Comparison of ENCODE assay signal across 8 mouse cellular contexts in the genomic region with DNA sequence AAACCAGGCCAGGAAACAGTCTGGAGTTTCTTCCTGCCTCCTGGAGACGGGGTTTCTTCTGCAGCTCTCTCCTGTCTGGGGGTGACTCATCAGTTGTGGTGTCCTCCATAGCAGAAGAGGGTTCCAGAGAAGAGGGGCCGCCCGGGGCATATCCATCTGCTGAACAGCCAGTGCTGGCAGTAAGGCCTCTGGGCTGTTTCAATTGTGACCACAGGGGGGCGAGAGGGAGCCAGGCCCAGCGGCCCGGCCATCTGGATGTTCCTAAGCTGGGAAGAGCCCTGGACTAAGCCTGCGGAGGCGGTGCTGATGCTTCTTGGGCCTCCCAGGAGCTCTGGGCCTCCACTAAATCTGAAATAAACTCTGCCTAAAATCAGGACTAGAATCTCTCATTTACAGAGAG. TPM values are rescaled to one million over a fixed set of nuclear protein-coding genes. Genes with fewer than 3 reads are reported as not detected.
DNase-seq lines count a peak whose midpoint lies in the region; ATAC-seq and TF ChIP-seq lines count a peak whose summit lies in the region.

No protein-coding gene starts in this region.

- H3K4me1 ChIP-seq in bone marrow, adult 2 months (ENCODE audit: control insufficient read depth, insufficient read depth, low read length): no peaks in the 10 kb centered on the region; the same call in 1 of the 2 replicates
- peaks cover 5% of the 10 kb centered on the region; the same call in 1 of the 2 replicates for H3K4me1 ChIP-seq in embryonic fibroblast, embryonic 13.5 days (ENCODE audit: control insufficient read depth, insufficient read depth, low read length)
- peaks cover 3 to 10% of the 10 kb centered on the region in 2 experiments for H3K4me1 ChIP-seq in heart, embryonic 14.5 days (ENCODE audit: control insufficient read depth in 2 of 2, insufficient read depth in 2 of 2, low read length in 2 of 2)
- H3K4me1 ChIP-seq in liver, embryonic 13.5 days (replicated peaks): peaks cover 5% of the 10 kb centered on the region; the same call in 1 of the 2 replicates
- peaks cover 11% of the 10 kb centered on the region for H3K4me1 ChIP-seq in olfactory bulb, adult 2 months (ENCODE audit: control insufficient read depth, insufficient read depth, low read length)

- no peaks in the 10 kb centered on the region for H3K9me3 ChIP-seq in heart, embryonic 14.5 days (ENCODE audit: control insufficient read depth, low read length)
- H3K9me3 ChIP-seq in liver, embryonic 13.5 days (replicated peaks): no peaks in the 10 kb centered on the region

- WGBS in bone marrow, adult 2 months: 6% methylated on average over 8 of the region's 8 CpGs
- WGBS in heart, embryonic 14.5 days: 4% methylated on average over 8 of the region's 8 CpGs
- 6% methylated on average over 8 of the region's 8 CpGs for WGBS in liver, embryonic 13.5 days (ENCODE audit: insufficient replicate concordance)
- 5% methylated on average over 8 of the region's 8 CpGs for WGBS in olfactory bulb, adult 2 months

- TF ChIP-seq POLR2A in bone marrow, adult 2 months (IDR thresholded peaks at IDR 0.05; ENCODE audit: borderline replicate concordance, control insufficient read depth, low read depth, low read length): no peak
- TF ChIP-seq POLR2A in embryonic fibroblast, embryonic 13.5 days (IDR thresholded peaks at IDR 0.05; ENCODE audit: low read depth, low read length): no peak
- TF ChIP-seq POLR2A in olfactory bulb, adult 2 months (IDR thresholded peaks at IDR 0.05; ENCODE audit: insufficient read depth, low read depth, low read length): no peak

- peak; percentile 73 for TF ChIP-seq CTCF in bone marrow, adult 2 months (IDR thresholded peaks at IDR 0.05; ENCODE audit: control insufficient read depth, insufficient read depth, low read length)
- TF ChIP-seq CTCF in embryonic fibroblast, embryonic 13.5 days (IDR thresholded peaks at IDR 0.05; ENCODE audit: borderline replicate concordance, insufficient read depth, low read length): peak; percentile 47; the same call in 1 of the 2 replicates
- TF ChIP-seq CTCF in olfactory bulb, adult 2 months (IDR thresholded peaks at IDR 0.05; ENCODE audit: insufficient read depth, low read depth, low read length): peak; percentile 95

- H3K4me2 ChIP-seq in heart, embryonic 14.5 days (ENCODE audit: low read length): no peak overlapping the region
- H3K4me2 ChIP-seq in liver, embryonic 13.5 days: no peak overlapping the region

- peak; percentile 61 for DNase-seq in CD4-positive helper T cell, adult 2 months (ENCODE audit: low read depth, low spot score)
- DNase-seq in kidney, postnatal 25 days: peak; percentile 85 to 86
- peak; percentile 53 for DNase-seq in liver, embryonic 13.5 days
- DNase-seq in testis, postnatal 14 days (ENCODE audit: low spot score): peak; percentile 73

- ATAC-seq in heart, embryonic 14.5 days (ENCODE audit: insufficient number of reproducible peaks, insufficient read depth, low FRiP score, low read depth): 0 out of 2 replicates have a peak, but pooled peaks have one; percentile 54
- 0 out of 2 replicates have a peak, but pooled peaks have one; percentile 26 for ATAC-seq in liver, embryonic 13.5 days (ENCODE audit: low read depth)

- H3K27me3 ChIP-seq in heart, embryonic 14.5 days (ENCODE audit: control insufficient read depth, insufficient read depth, low read length): no peaks in the 10 kb centered on the region
- H3K27me3 ChIP-seq in liver, embryonic 13.5 days: 0 out of 2 replicates have a peak, but pooled peaks cover 6% of the 10 kb centered on the region

- no peak overlapping the region for H3K27ac ChIP-seq in bone marrow, adult 2 months (ENCODE audit: control insufficient read depth, insufficient read depth, low read depth, low read length, poor library complexity)
- H3K27ac ChIP-seq in embryonic fibroblast, embryonic 13.5 days (ENCODE audit: insufficient read depth, low read length): no peak overlapping the region
- H3K27ac ChIP-seq in heart, embryonic 14.5 days (replicated peaks in 1 of 2; ENCODE audit: control insufficient read depth in 1 of 2, insufficient read depth in 1 of 2, low read depth in 2 of 2, low read length in 2 of 2): no peak overlapping the region
- H3K27ac ChIP-seq in liver, embryonic 13.5 days: no peak overlapping the region
- no peak overlapping the region for H3K27ac ChIP-seq in olfactory bulb, adult 2 months (ENCODE audit: insufficient read depth, low read depth, low read length)

- H3K36me3 ChIP-seq in heart, embryonic 14.5 days (ENCODE audit: control insufficient read depth, insufficient read depth, low read length): no peaks in the 10 kb centered on the region
- no peaks in the 10 kb centered on the region for H3K36me3 ChIP-seq in liver, embryonic 13.5 days

- no peak overlapping the region for H3K4me3 ChIP-seq in bone marrow, adult 2 months (replicated peaks; ENCODE audit: control insufficient read depth, low read depth, low read length)
- no peak overlapping the region for H3K4me3 ChIP-seq in embryonic fibroblast, embryonic 13.5 days (ENCODE audit: insufficient read depth, low read length)
- H3K4me3 ChIP-seq in heart, embryonic 14.5 days (ENCODE audit: control insufficient read depth in 1 of 2, insufficient read depth in 1 of 2, low read depth in 1 of 2, low read length in 2 of 2): no peak overlapping the region
- H3K4me3 ChIP-seq in liver, embryonic 13.5 days (replicated peaks): no peak overlapping the region
- no peak overlapping the region for H3K4me3 ChIP-seq in olfactory bulb, adult 2 months (ENCODE audit: insufficient read depth, low read depth, low read length)

- no peak overlapping the region for H3K9ac ChIP-seq in heart, embryonic 14.5 days (ENCODE audit: low read length)
- H3K9ac ChIP-seq in liver, embryonic 13.5 days: no peak overlapping the region

RNA-seq across cellular contexts. Expression of gene Mdga1, which starts 5.8 kb away (rescaled TPM):
- 3.2 and 4.5 TPM in 2 replicates for polyA plus RNA-seq in bone marrow, adult 2 months (2011; ENCODE audit: insufficient read depth, insufficient read length, low replicate concordance, missing spikeins)
- 7.6 and 9.9 TPM in 2 replicates for polyA plus RNA-seq in embryonic fibroblast, embryonic 13.5 days (2011; ENCODE audit: insufficient read length, low read depth, missing spikeins)
- polyA plus RNA-seq in heart, embryonic 14.5 days (2014; fragmentation: Nextera tagmentation; extraction: Ambion mirVana): 6.3 and 6.6 TPM in 2 replicates
- 1.0 and 1.1 TPM in 2 replicates for polyA plus RNA-seq in liver, embryonic 13.5 days (2015; fragmentation: Nextera tagmentation; extraction: Ambion mirVana)
- not detected in 2 replicates for polyA plus RNA-seq in olfactory bulb, adult 2 months (2012; ENCODE audit: insufficient read depth, insufficient read length, low replicate concordance, missing spikeins)

RNA-seq across cellular contexts. Expression of gene Zfand3, which starts 28.8 kb away (rescaled TPM):
- 31.6 and 46.6 TPM in 2 replicates for polyA plus RNA-seq in bone marrow, adult 2 months (2011; ENCODE audit: insufficient read depth, insufficient read length, low replicate concordance, missing spikeins)
- 151 and 158 TPM in 2 replicates for polyA plus RNA-seq in embryonic fibroblast, embryonic 13.5 days (2011; ENCODE audit: insufficient read length, low read depth, missing spikeins)
- polyA plus RNA-seq in heart, embryonic 14.5 days (2014; fragmentation: Nextera tagmentation; extraction: Ambion mirVana): 39.8 and 48.1 TPM in 2 replicates
- polyA plus RNA-seq in liver, embryonic 13.5 days (2015; fragmentation: Nextera tagmentation; extraction: Ambion mirVana): 13.7 and 14.5 TPM in 2 replicates
- not detected in 2 replicates for polyA plus RNA-seq in olfactory bulb, adult 2 months (2012; ENCODE audit: insufficient read depth, insufficient read length, low replicate concordance, missing spikeins)
